ENCODE assay signal across 8 mouse cellular contexts in genomic region chr5:118655025-118655424, GRCm38 (mm10).
A peak's percentile ranks its signal among the peaks of the same experiment; 100 is the strongest.
DNase-seq lines count a peak whose midpoint lies in the region; ATAC-seq and TF ChIP-seq lines count a peak whose summit lies in the region.

No protein-coding gene starts in this region.

- intact Hi-C loops in heart, adult 2 months (cut with DNase I): loop anchor here (1.0 to 5.0 kb wide), 4 partner anchors 52 to 386 kb away; no protein-coding TSS in a partner anchor

- TF ChIP-seq POLR2A in heart, adult 2 months (IDR thresholded peaks at IDR 0.05; ENCODE audit: insufficient read depth, low read depth, low read length): no peak

- TF ChIP-seq CTCF in heart, adult 2 months (IDR thresholded peaks at IDR 0.05): peak; percentile 82

- H3K4me2 ChIP-seq in heart, embryonic 11.5 days: no peak overlapping the region
- H3K4me2 ChIP-seq in hindbrain, embryonic 15.5 days: no peak overlapping the region
- H3K4me2 ChIP-seq in neural tube, embryonic 14.5 days (ENCODE audit: low read depth, low read length): no peak overlapping the region

- peaks cover 3% of the 10 kb centered on the region; the same call in 1 of the 2 replicates for H3K79me2 ChIP-seq in heart, adult 2 months (replicated peaks; ENCODE audit: control insufficient read depth, insufficient read depth, low read length)

- no peak overlapping the region for H3K9ac ChIP-seq in heart, adult 2 months (ENCODE audit: low read depth, low read length)
- no peak overlapping the region for H3K9ac ChIP-seq in heart, embryonic 11.5 days (ENCODE audit: low read depth, low read length)
- H3K9ac ChIP-seq in hindbrain, embryonic 15.5 days: no peak overlapping the region
- no peak overlapping the region for H3K9ac ChIP-seq in neural tube, embryonic 14.5 days (replicated peaks; ENCODE audit: low read depth, low read length)

- peaks cover 2% of the 10 kb centered on the region; the same call in 1 of the 2 replicates for H3K36me3 ChIP-seq in heart, adult 2 months (ENCODE audit: control insufficient read depth, insufficient read depth, low read length)
- H3K36me3 ChIP-seq in heart, embryonic 11.5 days (ENCODE audit: control insufficient read depth, insufficient read depth, low read length): no peaks in the 10 kb centered on the region
- H3K36me3 ChIP-seq in hindbrain, embryonic 15.5 days: no peaks in the 10 kb centered on the region
- H3K36me3 ChIP-seq in neural tube, embryonic 14.5 days (ENCODE audit: control insufficient read depth, insufficient read depth, low read length): no peaks in the 10 kb centered on the region

- H3K4me1 ChIP-seq in heart, adult 2 months (ENCODE audit: control insufficient read depth, insufficient read depth, low read length): peaks cover 20% of the 10 kb centered on the region
- peaks cover 15% of the 10 kb centered on the region for H3K4me1 ChIP-seq in heart, embryonic 11.5 days (ENCODE audit: control insufficient read depth, insufficient read depth, low read length)
- H3K4me1 ChIP-seq in hindbrain, embryonic 15.5 days (replicated peaks): peaks cover 42% of the 10 kb centered on the region
- peaks cover 13% of the 10 kb centered on the region; the same call in 1 of the 2 replicates for H3K4me1 ChIP-seq in neural tube, embryonic 14.5 days (ENCODE audit: control insufficient read depth, insufficient read depth, low read length)

- H3K9me3 ChIP-seq in heart, embryonic 11.5 days (replicated peaks; ENCODE audit: control insufficient read depth, low read length): no peaks in the 10 kb centered on the region
- no peaks in the 10 kb centered on the region for H3K9me3 ChIP-seq in hindbrain, embryonic 15.5 days
- no peaks in the 10 kb centered on the region for H3K9me3 ChIP-seq in neural tube, embryonic 14.5 days (ENCODE audit: control insufficient read depth, low read length)

- no peak for ATAC-seq in heart, embryonic 11.5 days (replicated peaks; ENCODE audit: insufficient number of reproducible peaks, low FRiP score, low TSS enrichment)
- peak; percentile 71; the same call in 1 of the 2 replicates for ATAC-seq in hindbrain, embryonic 15.5 days (ENCODE audit: low FRiP score, low read depth)
- peak; percentile 72; the same call in 1 of the 2 replicates for ATAC-seq in neural tube, embryonic 14.5 days (ENCODE audit: low read depth)

- H3K27me3 ChIP-seq in heart, adult 2 months (ENCODE audit: control insufficient read depth, insufficient read depth, low read length): no peaks in the 10 kb centered on the region
- H3K27me3 ChIP-seq in heart, embryonic 11.5 days (ENCODE audit: control insufficient read depth, insufficient read depth, low read length): no peaks in the 10 kb centered on the region
- H3K27me3 ChIP-seq in hindbrain, embryonic 15.5 days: no peaks in the 10 kb centered on the region
- no peaks in the 10 kb centered on the region for H3K27me3 ChIP-seq in neural tube, embryonic 14.5 days (ENCODE audit: control insufficient read depth, insufficient read depth, low read length)

- peak in 1 of 2 experiments; percentile 60 for DNase-seq in heart, adult 2 months
- DNase-seq in urinary bladder, postnatal 14 days (ENCODE audit: low spot score): peak; percentile 32
- no peak for DNase-seq in urinary bladder, postnatal 36 days (ENCODE audit: low spot score in 2 of 2)
- DNase-seq in gastrocnemius, adult 8-10 months (ENCODE audit: low spot score in 2 of 2): no peak
- no peak for DNase-seq in layer of hippocampus, adult 9-10 months (ENCODE audit: low spot score)

- H3K27ac ChIP-seq in heart, adult 2 months: no peak overlapping the region
- no peak overlapping the region for H3K27ac ChIP-seq in heart, embryonic 11.5 days (ENCODE audit: low read depth, low read length)
- H3K27ac ChIP-seq in hindbrain, embryonic 15.5 days (replicated peaks): no peak overlapping the region; the same call in 1 of the 2 replicates
- no peak overlapping the region for H3K27ac ChIP-seq in neural tube, embryonic 14.5 days (ENCODE audit: low read depth, low read length)

- TF ChIP-seq EP300 in heart, adult 2 months (IDR thresholded peaks at IDR 0.05; ENCODE audit: insufficient read depth, low read depth, low read length): 0 out of 2 replicates have a peak, but pooled peaks have one; percentile 56

- 42% methylated on average over 2 of the region's 2 CpGs for WGBS in heart, adult 2 months
- 71% methylated on average over 2 of the region's 2 CpGs for WGBS in heart, embryonic 11.5 days (ENCODE audit: insufficient replicate concordance)
- WGBS in hindbrain, embryonic 15.5 days: 36% methylated on average over 2 of the region's 2 CpGs
- 43% methylated on average over 2 of the region's 2 CpGs for WGBS in neural tube, embryonic 14.5 days

- H3K4me3 ChIP-seq in heart, adult 2 months: no peak overlapping the region
- H3K4me3 ChIP-seq in heart, embryonic 11.5 days (ENCODE audit: low read depth, low read length): no peak overlapping the region
- no peak overlapping the region for H3K4me3 ChIP-seq in hindbrain, embryonic 15.5 days
- no peak overlapping the region for H3K4me3 ChIP-seq in neural tube, embryonic 14.5 days (ENCODE audit: low read depth, low read length)
